Mouse (Mus musculus) liver, embryonic 16.5 days (tissue): ENCODE results near the gene Wnt9a. TPM values are rescaled to one million over a fixed set of nuclear protein-coding genes. Genes with fewer than 3 reads are reported as not detected.

Experiments used
- ATAC-seq: fragments of 200-750 bp; cut with Nextera tagmentation; 2 replicates; pipeline ENCODE4 v1.8.0; 2017; ENCODE audit warnings: low read depth, mild to moderate bottlenecking, moderate number of reproducible peaks, moderate library complexity
- H3K27ac ChIP-seq: fragments of 300-500 bp; sonication (generic); 2 replicates; pipeline ENCODE4 v1.5.1; 2014; ENCODE audit warnings: mild to moderate bottlenecking, low read length
- H3K27me3 ChIP-seq: fragments of 300-500 bp; sonication (generic); 2 replicates; pipeline ENCODE4 v1.6.1; 2014; ENCODE audit warnings: low read depth, low read length, mixed read lengths; ENCODE audit not compliant: control insufficient read depth, insufficient read depth
- H3K36me3 ChIP-seq: fragments of 300-500 bp; sonication (generic); 2 replicates; pipeline ENCODE4 v1.6.1; 2014; ENCODE audit warnings: mild to moderate bottlenecking; ENCODE audit not compliant: control insufficient read depth, insufficient read depth
- H3K4me1 ChIP-seq: fragments of 300-500 bp; sonication (generic); 2 replicates; pipeline ENCODE4 v1.6.1; 2014; ENCODE audit warnings: low read depth, low read length, mixed read lengths; ENCODE audit not compliant: control insufficient read depth
- H3K4me2 ChIP-seq: fragments of 300-500 bp; sonication (generic); 2 replicates; pipeline ENCODE4 v1.6.1; 2014; ENCODE audit warnings: low read depth, low read length, mixed read lengths
- H3K4me3 ChIP-seq: fragments of 300-500 bp; sonication (generic); 2 replicates; pipeline ENCODE4 v1.5.1; 2014; ENCODE audit warnings: low read depth, mild to moderate bottlenecking, low read length
- H3K9ac ChIP-seq: fragments of 300-500 bp; sonication (generic); 2 replicates; pipeline ENCODE4 v1.6.1; 2014; ENCODE audit warnings: low read depth, low read length
- H3K9me3 ChIP-seq: fragments of 300-500 bp; sonication (generic); replicated peaks from 2 replicates; pipeline ENCODE4 v1.6.1; 2016; ENCODE audit warnings: low read length; ENCODE audit not compliant: control insufficient read depth
- whole genome bisulfite sequencing: fragments of 180-500 bp; shearing (Covaris S2); extraction: QIAGEN DNeasy Blood & Tissue Kit; methylation state at CpG from one replicate; pipeline ENCODE4 v1.1.7; 2014; ENCODE audit not compliant: insufficient replicate concordance; 5-methylcytosine and 5-hydroxymethylcytosine counted together
- polyA plus RNA-seq: library from polyadenylated mRNA; unstranded; fragments of >200 nt; fragmentation: Nextera tagmentation; extraction: Ambion mirVana; gene quantifications from 2 replicates; pipeline ENCODE4 v1.2.1, GENCODE M21; 2015

Wnt9a gene
- 0.22 and 0.32 TPM in 2 replicates for polyA plus RNA-seq

DNA sequence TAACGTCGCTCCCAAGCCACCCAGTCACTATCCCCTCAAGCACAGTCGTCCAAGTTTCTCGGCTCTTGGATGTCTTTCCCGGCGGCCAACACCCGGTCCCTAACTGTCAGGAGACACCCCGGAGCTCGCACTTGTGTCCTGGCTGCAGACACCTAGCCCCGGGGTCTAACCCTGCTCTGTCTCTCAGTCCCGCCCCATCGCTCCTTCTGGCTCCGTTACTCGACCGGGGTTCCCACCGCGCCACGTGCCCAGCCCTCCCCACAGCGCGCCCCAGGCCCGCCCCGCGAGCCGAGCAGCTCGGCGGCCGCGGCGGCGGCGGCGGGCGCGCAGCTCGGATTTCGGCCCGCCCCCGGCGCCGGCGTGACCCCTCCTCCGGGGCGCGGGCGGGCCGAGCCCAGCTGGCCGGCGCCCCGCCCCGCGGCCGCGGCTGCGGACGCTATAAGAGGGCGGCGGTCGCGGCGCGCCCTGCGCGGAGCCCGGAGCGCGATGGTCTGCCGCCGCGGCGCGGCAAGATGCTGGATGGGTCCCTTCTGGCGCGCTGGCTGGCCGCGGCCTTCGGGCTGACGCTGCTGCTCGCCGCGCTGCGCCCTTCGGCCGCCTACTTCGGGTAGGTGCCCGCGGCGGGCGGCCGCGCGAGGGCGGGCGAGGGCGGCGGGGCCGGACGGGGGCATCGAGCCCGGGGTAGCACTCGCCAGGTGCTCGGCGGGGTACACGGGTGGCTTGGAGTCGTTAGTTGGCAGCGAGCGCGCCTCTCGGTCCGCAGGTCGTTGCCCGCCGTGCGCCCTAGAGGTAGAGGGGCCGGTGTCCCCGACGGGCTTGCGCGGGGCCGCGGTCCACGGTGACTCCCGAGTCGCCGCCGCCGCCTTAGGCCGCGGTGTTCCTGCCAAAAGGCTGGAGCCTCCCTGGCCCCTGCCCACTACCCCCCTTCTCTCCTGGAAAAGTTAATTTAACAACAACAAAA is at the start of gene Wnt9a:
Gene Wnt9a, plus strand, starts transcription at position 468 of the 961 bp plus-strand sequence.
- Histone ChIP-seq H3K9me3 (no peaks in the 10 kb centered on the region), H3K27me3 (peaks cover 75% of the 10 kb centered on the region), H3K9ac (no peak within 1 kb of the TSS), H3K36me3 (no peaks in the 10 kb centered on the region), H3K27ac (no peak within 1 kb of the TSS), H3K4me2 (peak within 1 kb of the TSS; percentile 76), H3K4me1 (no peaks in the 10 kb centered on the region; the same call in none of the 2 replicates), H3K4me3 (peak within 1 kb of the TSS; percentile 55)
- WGBS: under 1% methylated on average over 106 of the region's 128 CpGs
- ATAC-seq: peak; percentile 76

DNA sequence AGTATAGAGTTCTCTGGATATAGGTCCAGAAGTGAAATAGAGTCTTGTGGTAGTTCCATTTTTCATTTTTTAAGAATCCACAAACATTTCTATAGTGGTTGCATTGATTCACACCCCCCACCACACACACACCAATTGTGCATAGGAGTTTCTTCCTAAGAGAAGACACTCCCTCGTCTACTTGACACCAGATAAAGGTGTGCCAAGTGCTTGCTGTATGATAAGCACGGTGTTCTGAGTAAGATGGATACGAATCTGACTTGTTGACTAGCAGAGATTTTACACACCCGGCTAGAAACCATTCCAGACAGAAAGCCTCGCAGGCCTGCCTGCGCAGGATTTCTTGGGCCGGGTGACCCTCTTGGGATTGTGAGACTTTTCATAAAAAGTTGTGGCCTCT is 47.1 kb upstream of the Wnt9a start:
- no peak overlapping the region; the same call in 1 of the 2 replicates for H3K4me2 ChIP-seq
- ATAC-seq: no peak
- 35% methylated on average over 7 of the region's 7 CpGs for WGBS
- H3K27me3 ChIP-seq: peaks cover 58% of the 10 kb centered on the region
- H3K9ac ChIP-seq: no peak overlapping the region
- H3K36me3 ChIP-seq: no peaks in the 10 kb centered on the region
- no peak overlapping the region for H3K4me3 ChIP-seq
- no peak overlapping the region for H3K27ac ChIP-seq
- peaks cover 44% of the 10 kb centered on the region for H3K4me1 ChIP-seq
- no peaks in the 10 kb centered on the region for H3K9me3 ChIP-seq

DNA sequence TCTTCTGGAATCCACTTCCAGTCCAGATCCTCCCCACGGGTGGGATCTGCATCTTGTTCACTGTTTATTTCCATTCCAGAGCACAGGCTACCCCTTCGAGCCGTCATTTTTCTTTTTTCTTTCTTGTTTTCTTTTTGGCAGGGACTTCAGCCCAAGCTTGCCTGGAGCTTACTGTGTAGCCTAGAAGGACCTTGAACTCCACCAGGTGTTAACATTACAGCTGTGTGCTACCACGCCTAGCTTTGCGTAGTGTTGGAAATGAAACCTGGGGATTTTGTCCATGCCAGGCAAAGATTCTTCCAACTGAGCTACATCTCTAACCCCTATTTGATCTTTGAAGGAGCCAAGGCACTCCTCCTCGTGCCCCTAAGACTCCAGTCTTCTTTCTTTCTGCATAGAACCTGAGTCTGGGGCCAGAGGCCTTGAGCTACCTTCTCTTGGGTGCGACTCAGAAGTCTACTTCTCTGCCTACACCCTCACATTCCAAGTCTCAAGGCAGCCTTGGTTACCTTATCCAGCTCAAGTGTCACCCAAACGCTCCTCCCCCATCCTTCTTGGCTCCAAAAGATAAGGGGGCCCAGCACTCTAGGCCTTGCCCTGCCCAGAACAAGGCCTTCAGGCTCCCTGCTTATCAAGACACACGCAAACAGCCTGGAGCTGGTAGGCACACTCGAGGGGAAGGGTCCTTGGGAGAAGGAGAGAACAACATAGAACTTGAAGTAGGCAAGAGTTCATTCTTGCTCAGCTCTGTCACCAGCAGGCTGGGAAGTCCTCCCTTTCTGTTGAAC is 45.8 kb upstream of the Wnt9a start:
- Histone ChIP-seq H3K27me3 (peaks cover 64% of the 10 kb centered on the region), H3K4me1 (peaks cover 44% of the 10 kb centered on the region), H3K4me3 (peak overlapping the region; percentile 24), H3K27ac (peak overlapping the region; percentile 84), H3K9ac (peak overlapping the region; percentile 55), H3K36me3 (no peaks in the 10 kb centered on the region), H3K4me2 (peak overlapping the region; percentile 62), H3K9me3 (no peaks in the 10 kb centered on the region)
- peak; percentile 99 for ATAC-seq
- 38% methylated on average over 10 of the region's 10 CpGs for WGBS

DNA sequence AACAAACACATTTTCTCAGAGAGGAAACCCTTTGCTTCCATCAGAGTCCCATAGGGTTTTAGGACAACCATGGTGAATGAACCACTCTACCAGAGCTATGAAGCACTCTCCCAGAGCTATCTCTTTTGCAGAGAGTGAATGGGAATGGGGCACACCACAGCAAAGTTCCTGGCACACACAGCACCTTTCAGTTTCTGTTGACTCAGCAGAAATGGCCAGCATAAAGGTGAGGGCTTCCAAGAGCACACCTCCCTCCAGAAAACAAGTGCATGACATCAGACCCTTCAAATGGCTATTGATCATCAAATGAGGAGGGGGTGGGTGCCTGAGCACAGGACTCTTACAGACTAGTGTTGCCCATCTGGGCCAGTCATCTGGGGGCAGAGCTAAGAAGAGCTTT is 44.4 kb upstream of the Wnt9a start:
- Histone ChIP-seq H3K4me1 (peaks cover 44% of the 10 kb centered on the region), H3K9me3 (no peaks in the 10 kb centered on the region), H3K4me2 (no peak overlapping the region), H3K9ac (no peak overlapping the region), H3K27ac (no peak overlapping the region), H3K36me3 (no peaks in the 10 kb centered on the region), H3K27me3 (peaks cover 64% of the 10 kb centered on the region), H3K4me3 (no peak overlapping the region)
- no peak for ATAC-seq

DNA sequence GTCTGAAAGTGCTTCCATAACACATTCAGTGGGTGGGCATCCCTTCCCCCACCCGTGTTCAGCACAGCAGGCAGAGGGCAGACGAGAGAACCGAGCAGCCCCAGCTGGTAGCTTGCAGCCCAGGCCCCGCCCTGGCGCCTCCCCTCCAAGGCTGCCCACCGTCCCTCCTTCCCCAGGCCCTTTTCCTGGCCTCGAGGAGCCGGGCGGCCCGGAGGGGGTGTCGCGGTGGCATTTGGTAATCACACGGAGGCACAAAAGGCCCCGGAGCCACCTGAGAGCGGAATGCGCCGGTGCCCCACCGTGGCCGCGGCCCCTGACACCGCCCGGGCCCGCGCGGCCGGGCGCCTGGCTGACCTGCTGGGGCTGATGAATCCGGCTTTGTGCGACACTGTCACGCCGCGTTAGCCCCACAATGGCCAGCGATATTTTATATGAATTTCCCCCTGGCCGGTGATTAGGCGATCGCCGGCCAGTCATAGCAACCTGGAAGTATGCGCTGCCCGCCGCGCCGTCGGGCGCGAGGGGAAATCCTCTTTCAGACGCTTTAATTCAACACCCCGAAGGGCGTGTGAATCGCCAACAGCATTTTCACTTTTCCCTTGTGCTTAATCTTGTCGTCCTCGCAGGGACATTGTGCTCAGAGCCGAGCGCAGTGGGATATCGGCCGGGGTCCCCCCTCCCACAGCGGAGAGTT is 42.7 kb upstream of the Wnt9a start:
- Histone ChIP-seq H3K27ac (no peak overlapping the region), H3K36me3 (no peaks in the 10 kb centered on the region), H3K9me3 (peaks cover 3% of the 10 kb centered on the region; the same call in 1 of the 2 replicates), H3K9ac (peak overlapping the region; percentile 51), H3K4me1 (peaks cover 44% of the 10 kb centered on the region), H3K4me3 (peak overlapping the region; percentile 58), H3K4me2 (peak overlapping the region; percentile 78), H3K27me3 (peaks cover 57% of the 10 kb centered on the region)
- WGBS: 2% methylated on average over 56 of the region's 56 CpGs
- no peak for ATAC-seq

DNA sequence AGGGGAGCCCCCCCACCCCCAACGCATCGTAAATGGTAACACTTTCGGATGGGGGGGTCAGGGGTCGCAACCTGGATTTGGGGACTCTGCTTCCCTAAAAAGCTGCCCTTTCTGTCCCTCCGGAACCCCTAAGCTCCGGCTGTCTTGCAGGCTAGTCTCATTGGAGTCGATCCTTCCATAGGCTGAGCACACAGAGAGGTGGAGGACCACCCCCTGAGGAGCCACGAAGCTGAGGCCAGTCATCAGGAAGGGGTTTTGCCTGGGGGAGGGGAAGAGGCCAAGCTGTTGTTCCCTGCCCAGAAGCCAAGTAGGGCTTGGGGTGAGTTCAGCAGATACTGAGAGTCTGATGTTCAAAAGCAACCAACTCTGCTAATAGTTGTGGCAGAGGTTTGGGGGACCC is 42.1 kb upstream of the Wnt9a start:
- no peak overlapping the region; the same call in 1 of the 2 replicates for H3K9ac ChIP-seq
- no peaks in the 10 kb centered on the region for H3K36me3 ChIP-seq
- H3K4me1 ChIP-seq: peaks cover 42% of the 10 kb centered on the region
- peaks cover 57% of the 10 kb centered on the region for H3K27me3 ChIP-seq
- ATAC-seq: no peak
- H3K9me3 ChIP-seq: peaks cover 3% of the 10 kb centered on the region; the same call in 1 of the 2 replicates
- WGBS: 12% methylated on average over 8 of the region's 8 CpGs
- peak overlapping the region; percentile 58 for H3K4me3 ChIP-seq
- no peak overlapping the region for H3K27ac ChIP-seq
- peak overlapping the region; percentile 78 for H3K4me2 ChIP-seq

DNA sequence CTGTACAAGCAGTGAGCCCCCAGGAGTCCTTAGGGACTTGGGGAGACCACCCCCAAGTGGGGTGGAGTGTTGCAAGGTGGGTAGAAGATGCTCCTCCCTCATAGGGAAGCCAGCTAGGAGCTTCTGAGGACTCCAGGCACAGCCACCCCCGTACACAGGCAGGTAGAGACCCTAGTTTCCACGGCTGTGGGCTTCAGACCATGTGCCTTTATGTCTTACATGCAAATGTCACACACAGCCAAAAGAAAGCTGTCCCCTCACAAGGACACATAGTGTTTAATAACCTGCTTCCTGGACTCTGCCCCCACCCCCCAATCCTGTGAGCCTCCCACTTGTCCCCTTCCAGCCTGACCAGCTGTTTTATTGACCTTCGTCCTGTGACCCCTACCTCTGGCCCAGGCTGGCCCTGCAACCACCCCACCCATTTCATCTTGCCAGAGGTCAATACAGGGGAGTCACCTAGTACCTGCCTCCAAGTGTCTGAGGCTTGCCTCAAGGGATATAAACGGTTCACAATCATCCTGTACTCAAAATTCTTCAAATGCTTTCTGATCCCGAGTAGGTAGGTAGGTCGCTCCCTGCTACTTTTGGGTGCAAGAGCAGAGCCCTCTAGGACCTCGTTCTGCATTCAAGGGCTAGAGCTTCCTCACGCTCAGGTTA is 41.4 kb upstream of the Wnt9a start:
- Histone ChIP-seq H3K9me3 (peaks cover 3% of the 10 kb centered on the region; the same call in 1 of the 2 replicates), H3K36me3 (no peaks in the 10 kb centered on the region), H3K9ac (no peak overlapping the region), H3K27me3 (peaks cover 61% of the 10 kb centered on the region), H3K4me1 (peaks cover 36% of the 10 kb centered on the region), H3K27ac (no peak overlapping the region), H3K4me2 (no peak overlapping the region), H3K4me3 (no peak overlapping the region)
- no peak for ATAC-seq
- WGBS: 57% methylated on average over 8 of the region's 8 CpGs

DNA sequence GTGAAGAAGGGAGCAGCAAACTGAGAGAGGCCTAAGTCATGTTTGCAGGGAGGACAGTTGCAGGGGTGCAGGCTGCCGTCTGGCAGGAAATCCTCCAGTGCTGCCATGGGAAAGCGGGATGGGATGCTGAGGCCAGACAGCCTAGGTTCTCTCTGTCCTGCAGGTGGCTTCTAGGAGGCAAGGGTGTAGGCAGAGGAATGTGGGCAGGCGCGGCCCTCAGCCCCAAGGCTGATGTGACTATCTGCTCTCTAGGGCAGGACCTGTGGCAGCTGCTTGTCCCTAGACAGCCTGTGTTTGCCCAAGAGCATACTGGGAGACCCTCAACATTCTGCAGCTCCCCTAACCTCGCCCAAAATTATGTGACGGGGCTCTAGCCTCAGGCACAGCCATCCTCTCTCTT is 40.0 kb upstream of the Wnt9a start:
- whole genome bisulfite sequencing: 30% methylated on average over 6 of the region's 6 CpGs
- ATAC-seq: no peak
- peaks cover 61% of the 10 kb centered on the region for H3K27me3 ChIP-seq

More for the DNA sequence above, 40.0 kb upstream of the Wnt9a start:
- Histone ChIP-seq H3K9me3 (peaks cover 3% of the 10 kb centered on the region; the same call in 1 of the 2 replicates), H3K9ac (no peak overlapping the region), H3K36me3 (no peaks in the 10 kb centered on the region), H3K4me1 (peaks cover 23% of the 10 kb centered on the region), H3K4me2 (no peak overlapping the region), H3K27ac (no peak overlapping the region), H3K4me3 (no peak overlapping the region)
